Mouse (Mus musculus): ENCODE measurements around the gene Rps6kc1. TPM values are rescaled to one million over a fixed set of nuclear protein-coding genes. Genes with fewer than 3 reads are reported as not detected.

Gene Rps6kc1
- polyA plus RNA-seq, 1 experiment from 2014 or later, result 16.9 TPM

GRCm38 (mm10) chr1:190888646-190889045 lies 22.9 kb downstream of the Rps6kc1 start:
- ATAC-seq (replicated peaks; ENCODE audit: low FRiP score) (no peak), DNase-seq (ENCODE audit: low spot score) (no peak)
- Histone ChIP-seq H3K27me3 (ENCODE audit: control insufficient read depth, insufficient read depth, low read length) (no peaks in the 10 kb centered on the region), H3K4me3 (ENCODE audit: low read depth, low read length) (no peak overlapping the region), H3K36me3 (ENCODE audit: control insufficient read depth, insufficient read depth, low read length) (no peaks in the 10 kb centered on the region; the same call in 1 of the 2 replicates), H3K4me2 (ENCODE audit: low read depth, low read length, severe bottlenecking) (no peak overlapping the region), H3K9me3 (ENCODE audit: control insufficient read depth, low read length) (no peaks in the 10 kb centered on the region), H3K9ac (ENCODE audit: low read length) (no peak overlapping the region), H3K27ac (ENCODE audit: low read depth, low read length) (no peak overlapping the region), H3K4me1 (replicated peaks; ENCODE audit: control insufficient read depth, insufficient read depth, low read length) (no peaks in the 10 kb centered on the region)
- WGBS, result 93% methylated on average over 16 of the region's 16 CpGs

- Histone ChIP-seq H3K36me3 (ENCODE audit: control insufficient read depth, insufficient read depth, low read length) (no peaks in the 10 kb centered on the region; the same call in 1 of the 2 replicates), H3K27me3 (ENCODE audit: control insufficient read depth, insufficient read depth, low read length) (no peaks in the 10 kb centered on the region), H3K4me1 (replicated peaks; ENCODE audit: control insufficient read depth, insufficient read depth, low read length) (no peaks in the 10 kb centered on the region), H3K9ac (ENCODE audit: low read length) (no peak overlapping the region), H3K27ac (ENCODE audit: low read depth, low read length) (no peak overlapping the region), H3K4me3 (ENCODE audit: low read depth, low read length) (no peak overlapping the region), H3K9me3 (ENCODE audit: control insufficient read depth, low read length) (no peaks in the 10 kb centered on the region), H3K4me2 (ENCODE audit: low read depth, low read length, severe bottlenecking) (no peak overlapping the region)
- no peak for ATAC-seq (replicated peaks; ENCODE audit: low FRiP score)
- DNase-seq (ENCODE audit: low spot score), result no peak
- 94% methylated on average over 2 of the region's 2 CpGs for WGBS
These were observed 23.5 kb downstream of the Rps6kc1 start for GRCm38 (mm10) chr1:190888031-190888430.

- no peaks in the 10 kb centered on the region for H3K4me1 ChIP-seq (replicated peaks; ENCODE audit: control insufficient read depth, insufficient read depth, low read length)
- ATAC-seq (replicated peaks; ENCODE audit: low FRiP score) (no peak), DNase-seq (ENCODE audit: low spot score) (no peak)
- no peaks in the 10 kb centered on the region for H3K9me3 ChIP-seq (ENCODE audit: control insufficient read depth, low read length)
- H3K9ac ChIP-seq (ENCODE audit: low read length), result no peak overlapping the region
- no peak overlapping the region for H3K27ac ChIP-seq (ENCODE audit: low read depth, low read length)
- no peaks in the 10 kb centered on the region for H3K27me3 ChIP-seq (ENCODE audit: control insufficient read depth, insufficient read depth, low read length)
- H3K36me3 ChIP-seq (ENCODE audit: control insufficient read depth, insufficient read depth, low read length), result no peaks in the 10 kb centered on the region; the same call in 1 of the 2 replicates
- H3K4me3 ChIP-seq (ENCODE audit: low read depth, low read length), result no peak overlapping the region
- 92% methylated on average over 4 of the region's 4 CpGs for WGBS
- H3K4me2 ChIP-seq (ENCODE audit: low read depth, low read length, severe bottlenecking), result no peak overlapping the region
These were observed 25.6 kb downstream of the Rps6kc1 start for GRCm38 (mm10) chr1:190886014-190886413.

GRCm38 (mm10) chr1:190881422-190881821 lies 30.1 kb downstream of the Rps6kc1 start:
- H3K4me3 ChIP-seq (ENCODE audit: low read depth, low read length), result no peak overlapping the region
- H3K4me1 ChIP-seq (replicated peaks; ENCODE audit: control insufficient read depth, insufficient read depth, low read length), result no peaks in the 10 kb centered on the region
- H3K27me3 ChIP-seq (ENCODE audit: control insufficient read depth, insufficient read depth, low read length), result no peaks in the 10 kb centered on the region
- ATAC-seq (replicated peaks; ENCODE audit: low FRiP score) (no peak), DNase-seq (ENCODE audit: low spot score) (peak; percentile 68)
- H3K9ac ChIP-seq (ENCODE audit: low read length), result no peak overlapping the region
- H3K9me3 ChIP-seq (ENCODE audit: control insufficient read depth, low read length), result no peaks in the 10 kb centered on the region
- no peak overlapping the region for H3K27ac ChIP-seq (ENCODE audit: low read depth, low read length)
- no peaks in the 10 kb centered on the region for H3K36me3 ChIP-seq (ENCODE audit: control insufficient read depth, insufficient read depth, low read length)
- WGBS, result 4% methylated on average over 2 of the region's 2 CpGs
- no peak overlapping the region for H3K4me2 ChIP-seq (ENCODE audit: low read depth, low read length, severe bottlenecking)

GRCm38 (mm10) chr1:190880638-190881037 lies 30.9 kb downstream of the Rps6kc1 start:
- 86% methylated on average over 6 of the region's 6 CpGs for WGBS
- DNase-seq (ENCODE audit: low spot score), result no peak
- no peak overlapping the region for H3K27ac ChIP-seq (ENCODE audit: low read depth, low read length)
- no peak overlapping the region for H3K4me2 ChIP-seq (ENCODE audit: low read depth, low read length, severe bottlenecking)
- no peak overlapping the region for H3K9ac ChIP-seq (ENCODE audit: low read length)
- H3K9me3 ChIP-seq (ENCODE audit: control insufficient read depth, low read length), result no peaks in the 10 kb centered on the region
- no peaks in the 10 kb centered on the region for H3K27me3 ChIP-seq (ENCODE audit: control insufficient read depth, insufficient read depth, low read length)
- no peaks in the 10 kb centered on the region for H3K4me1 ChIP-seq (replicated peaks; ENCODE audit: control insufficient read depth, insufficient read depth, low read length)
- no peak overlapping the region for H3K4me3 ChIP-seq (ENCODE audit: low read depth, low read length)
- ATAC-seq (replicated peaks; ENCODE audit: low FRiP score), result no peak
- H3K36me3 ChIP-seq (ENCODE audit: control insufficient read depth, insufficient read depth, low read length), result no peaks in the 10 kb centered on the region

GRCm38 (mm10) chr1:190875751-190876150 lies 35.8 kb downstream of the Rps6kc1 start:
- 92% methylated on average over 6 of the region's 6 CpGs for WGBS

GRCm38 (mm10) chr1:190875089-190875488 lies 36.5 kb downstream of the Rps6kc1 start:
- WGBS, result 85% methylated on average over 4 of the region's 4 CpGs
- DNase-seq (ENCODE audit: low spot score), result no peak
- no peaks in the 10 kb centered on the region for H3K27me3 ChIP-seq (ENCODE audit: control insufficient read depth, insufficient read depth, low read length)
- H3K4me3 ChIP-seq (ENCODE audit: low read depth, low read length), result no peak overlapping the region
- no peaks in the 10 kb centered on the region for H3K9me3 ChIP-seq (ENCODE audit: control insufficient read depth, low read length)
- no peak for ATAC-seq (replicated peaks; ENCODE audit: low FRiP score)
- no peaks in the 10 kb centered on the region for H3K4me1 ChIP-seq (replicated peaks; ENCODE audit: control insufficient read depth, insufficient read depth, low read length)
- H3K4me2 ChIP-seq (ENCODE audit: low read depth, low read length, severe bottlenecking), result no peak overlapping the region
- no peak overlapping the region for H3K27ac ChIP-seq (ENCODE audit: low read depth, low read length)
- no peak overlapping the region for H3K9ac ChIP-seq (ENCODE audit: low read length)
- H3K36me3 ChIP-seq (ENCODE audit: control insufficient read depth, insufficient read depth, low read length), result no peaks in the 10 kb centered on the region; the same call in 1 of the 2 replicates

More at GRCm38 (mm10) chr1:190875751-190876150, 35.8 kb downstream of the Rps6kc1 start:
- H3K27me3 ChIP-seq (ENCODE audit: control insufficient read depth, insufficient read depth, low read length), result no peaks in the 10 kb centered on the region
- H3K27ac ChIP-seq (ENCODE audit: low read depth, low read length), result no peak overlapping the region
- no peak overlapping the region for H3K4me2 ChIP-seq (ENCODE audit: low read depth, low read length, severe bottlenecking)
- H3K9ac ChIP-seq (ENCODE audit: low read length), result no peak overlapping the region
- ATAC-seq (replicated peaks; ENCODE audit: low FRiP score) (no peak), DNase-seq (ENCODE audit: low spot score) (no peak)
- no peak overlapping the region for H3K4me3 ChIP-seq (ENCODE audit: low read depth, low read length)
- no peaks in the 10 kb centered on the region for H3K4me1 ChIP-seq (replicated peaks; ENCODE audit: control insufficient read depth, insufficient read depth, low read length)
- H3K36me3 ChIP-seq (ENCODE audit: control insufficient read depth, insufficient read depth, low read length), result no peaks in the 10 kb centered on the region; the same call in 1 of the 2 replicates
- no peaks in the 10 kb centered on the region for H3K9me3 ChIP-seq (ENCODE audit: control insufficient read depth, low read length)

GRCm38 (mm10) chr1:190871068-190871467 lies 40.5 kb downstream of the Rps6kc1 start:
- Histone ChIP-seq H3K36me3 (ENCODE audit: control insufficient read depth, insufficient read depth, low read length) (no peaks in the 10 kb centered on the region; the same call in 1 of the 2 replicates), H3K4me1 (replicated peaks; ENCODE audit: control insufficient read depth, insufficient read depth, low read length) (no peaks in the 10 kb centered on the region), H3K4me2 (ENCODE audit: low read depth, low read length, severe bottlenecking) (no peak overlapping the region), H3K9ac (ENCODE audit: low read length) (no peak overlapping the region), H3K27me3 (ENCODE audit: control insufficient read depth, insufficient read depth, low read length) (no peaks in the 10 kb centered on the region), H3K4me3 (ENCODE audit: low read depth, low read length) (no peak overlapping the region), H3K9me3 (ENCODE audit: control insufficient read depth, low read length) (no peaks in the 10 kb centered on the region), H3K27ac (ENCODE audit: low read depth, low read length) (no peak overlapping the region)
- DNase-seq (ENCODE audit: low spot score), result no peak
- 96% methylated on average over 12 of the region's 12 CpGs for WGBS
- ATAC-seq (replicated peaks; ENCODE audit: low FRiP score), result no peak

GRCm38 (mm10) chr1:190869996-190870395 lies 41.6 kb downstream of the Rps6kc1 start:
- 94% methylated on average over 4 of the region's 4 CpGs for WGBS
- H3K27ac ChIP-seq (ENCODE audit: low read depth, low read length), result no peak overlapping the region
- no peaks in the 10 kb centered on the region; the same call in 1 of the 2 replicates for H3K36me3 ChIP-seq (ENCODE audit: control insufficient read depth, insufficient read depth, low read length)
- DNase-seq (ENCODE audit: low spot score), result no peak
- no peaks in the 10 kb centered on the region for H3K9me3 ChIP-seq (ENCODE audit: control insufficient read depth, low read length)
- H3K4me2 ChIP-seq (ENCODE audit: low read depth, low read length, severe bottlenecking), result no peak overlapping the region
- no peak overlapping the region for H3K9ac ChIP-seq (ENCODE audit: low read length)
- no peaks in the 10 kb centered on the region for H3K4me1 ChIP-seq (replicated peaks; ENCODE audit: control insufficient read depth, insufficient read depth, low read length)
- H3K27me3 ChIP-seq (ENCODE audit: control insufficient read depth, insufficient read depth, low read length), result no peaks in the 10 kb centered on the region
- H3K4me3 ChIP-seq (ENCODE audit: low read depth, low read length), result no peak overlapping the region
- no peak for ATAC-seq (replicated peaks; ENCODE audit: low FRiP score)
